Mouse (Mus musculus) heart, postnatal 25 days (tissue): Measurements from ENCODE around the gene Lce1j. TPM values are rescaled to one million over a fixed set of nuclear protein-coding genes. Genes with fewer than 3 reads are reported as not detected.
"Not testable (repeated sequence)": the region's sequence is repeated elsewhere in the genome, so short reads cannot be mapped to it uniquely, and the experiment has no call there.

Source experiments
- DNase-seq: peaks from one replicate; pipeline ENCODE4 v3.0.0; 2022; ENCODE audit warnings: low spot score
- intact Hi-C: fragments of 180-260 bp; cut with DNase I; formaldehyde crosslinking; loops from one replicate; pipeline ENCODE4 v1.15.1; 2025
- total RNA-seq, 2 experiments: library from RNA; stranded (reverse); gene quantifications; 2 replicates each; pipeline ENCODE4 v1.2.3; 2021

Lce1j gene
- not detected for total RNA-seq

DNA sequence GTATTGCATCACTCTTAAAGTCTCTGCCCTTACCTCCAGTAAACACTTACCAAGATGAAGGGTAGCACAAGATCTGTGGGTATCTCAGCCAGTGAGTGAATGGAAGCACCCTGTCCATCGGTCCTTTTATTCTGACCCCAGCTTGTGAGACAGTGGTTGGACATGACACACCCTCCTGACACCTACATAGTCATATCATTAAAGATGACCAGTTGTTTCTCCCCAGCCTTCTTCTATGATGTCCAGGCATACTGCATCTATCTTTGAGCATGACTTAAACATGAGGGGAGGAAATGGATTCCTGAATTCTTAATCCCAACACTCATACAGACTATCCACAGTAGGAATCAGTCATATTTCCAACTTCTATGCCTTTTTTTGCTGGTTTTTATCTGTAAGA, at the start of gene Lce1j:
Gene Lce1j, minus strand, starts transcription at position 101 of the 400 bp plus-strand sequence.
- intact Hi-C loops: no loop called here
- no peak for DNase-seq

DNA sequence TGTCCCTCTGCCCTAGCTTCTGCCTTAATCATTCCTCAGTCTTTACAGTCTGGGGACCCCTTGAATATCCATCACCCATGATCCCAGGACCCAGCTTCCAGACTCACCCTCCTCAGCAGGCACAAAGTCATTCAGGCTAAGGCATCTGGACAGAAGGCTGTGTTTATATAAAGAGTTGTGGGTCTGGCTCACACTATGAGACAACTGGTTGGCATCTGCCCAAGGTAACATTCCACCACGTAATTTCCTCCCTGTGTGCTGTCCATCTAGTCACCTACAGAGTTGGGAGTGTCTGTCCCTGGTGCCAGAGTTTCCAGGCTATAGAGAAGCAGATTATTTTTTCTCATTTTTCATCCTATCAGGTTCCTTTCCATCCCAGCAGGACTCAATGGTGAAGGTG, 36.8 kb upstream of the Lce1j start, which contains the start of gene Kprp:
Gene Kprp, minus strand, starts transcription at position 140 of the 400 bp plus-strand sequence.
- intact Hi-C loops: no loop called here
- DNase-seq: no peak

DNA sequence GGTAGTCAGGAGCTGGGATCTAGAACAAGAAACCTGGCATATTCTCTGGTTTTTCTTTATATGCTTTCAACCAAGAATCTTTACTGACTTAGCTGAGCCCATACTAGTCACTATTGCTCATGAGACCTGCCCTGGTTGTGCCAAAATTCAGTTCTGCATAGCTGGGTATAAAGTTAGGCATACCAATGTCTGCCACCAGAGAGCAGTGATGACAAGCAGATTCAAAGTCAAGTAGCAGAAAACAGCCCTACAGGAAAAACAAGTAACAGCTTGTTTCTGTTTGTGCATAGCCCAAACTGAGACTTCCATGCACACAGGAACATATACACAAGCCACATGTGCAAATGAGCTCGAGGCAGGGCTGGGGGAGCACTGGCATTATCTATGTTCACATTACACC, 35.5 kb upstream of the Lce1j start:
- no peak for DNase-seq
- intact Hi-C loops: no loop called here

DNA sequence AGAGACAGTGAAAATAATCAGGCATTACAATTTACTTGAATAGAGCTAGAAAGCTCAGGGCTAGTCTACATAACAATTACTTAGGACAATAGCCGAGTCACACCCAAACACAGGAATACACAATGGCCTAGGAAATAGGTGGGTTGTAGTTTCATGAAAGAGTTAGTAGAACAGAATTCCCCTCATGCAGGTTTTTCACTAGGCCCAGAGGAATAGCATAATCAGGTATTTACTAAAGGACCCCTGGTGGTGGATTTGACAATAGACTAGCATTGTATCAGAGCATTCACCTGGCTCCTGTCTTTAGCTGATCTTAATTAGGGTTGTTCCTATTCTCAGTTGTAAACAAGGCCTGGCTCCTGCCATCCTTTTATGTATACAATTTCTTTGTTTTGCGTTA, 25.7 kb upstream of the Lce1j start:
- DNase-seq, intact Hi-C loops: not testable (repeated sequence)

DNA sequence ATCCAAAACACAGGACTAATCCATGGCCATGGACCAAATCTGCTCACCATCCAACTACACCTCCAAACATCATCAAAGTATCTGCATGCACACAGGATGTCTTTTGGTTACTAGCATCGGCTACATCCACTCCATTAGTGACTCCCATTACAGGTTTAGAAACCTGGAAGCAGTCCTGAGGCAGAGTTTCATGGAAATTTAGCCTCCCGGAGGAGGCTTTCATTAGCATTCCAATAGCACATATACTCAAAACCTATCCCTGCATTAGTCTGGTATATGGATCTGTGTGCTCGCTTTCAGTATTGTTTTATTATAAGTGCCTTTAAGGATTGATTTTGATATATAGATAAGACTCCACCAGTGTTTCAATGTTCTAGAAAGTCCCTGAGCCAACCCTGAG, 25.3 kb upstream of the Lce1j start:
- intact Hi-C loops: no loop called here
- no peak for DNase-seq

DNA sequence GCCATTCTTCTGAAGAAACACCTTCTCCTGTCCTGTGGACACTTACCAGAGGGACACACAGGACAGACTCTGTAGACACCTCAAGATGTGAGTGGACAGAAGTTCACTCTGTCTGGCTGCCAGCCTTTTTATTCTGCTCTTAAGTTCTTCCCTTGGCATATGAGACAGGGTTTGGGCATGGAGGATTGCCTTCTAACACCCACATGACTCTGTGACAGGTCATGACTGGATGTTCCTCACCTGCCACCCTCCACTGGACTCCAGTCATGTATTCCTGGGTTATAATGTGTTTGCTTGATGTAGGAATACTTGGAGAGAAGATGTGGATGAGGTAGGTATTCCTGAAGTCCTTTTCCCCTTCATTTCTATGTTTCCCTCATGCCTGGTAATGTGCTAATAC, 17.5 kb upstream of the Lce1j start, which contains the start of gene Lce1k:
Gene Lce1k, minus strand, starts transcription at position 101 of the 400 bp plus-strand sequence.
- no peak for DNase-seq
- intact Hi-C loops: no loop called here

DNA sequence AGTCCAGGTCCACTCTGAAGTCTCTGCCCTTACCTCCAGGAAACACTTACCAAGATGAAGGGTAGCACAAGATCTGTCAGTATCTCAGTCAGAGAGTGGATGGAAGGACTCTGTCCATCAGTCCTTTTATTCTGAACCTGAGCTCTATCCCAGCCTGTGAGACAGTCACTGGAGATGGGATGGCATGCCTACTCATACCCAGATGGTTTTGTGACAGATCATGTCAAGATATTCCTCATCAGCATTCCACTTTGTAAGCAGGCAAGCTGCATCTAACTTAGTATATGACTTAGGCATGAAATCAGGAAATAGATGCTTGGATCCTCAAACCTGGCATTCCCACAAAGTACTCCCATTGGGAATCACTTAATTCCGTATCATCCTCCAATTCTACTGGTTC, 11.5 kb downstream of the Lce1j start, which contains the start of gene Lce1i:
Gene Lce1i, minus strand, starts transcription at position 101 of the 400 bp plus-strand sequence.
- DNase-seq: no peak
- intact Hi-C loops: no loop called here

DNA sequence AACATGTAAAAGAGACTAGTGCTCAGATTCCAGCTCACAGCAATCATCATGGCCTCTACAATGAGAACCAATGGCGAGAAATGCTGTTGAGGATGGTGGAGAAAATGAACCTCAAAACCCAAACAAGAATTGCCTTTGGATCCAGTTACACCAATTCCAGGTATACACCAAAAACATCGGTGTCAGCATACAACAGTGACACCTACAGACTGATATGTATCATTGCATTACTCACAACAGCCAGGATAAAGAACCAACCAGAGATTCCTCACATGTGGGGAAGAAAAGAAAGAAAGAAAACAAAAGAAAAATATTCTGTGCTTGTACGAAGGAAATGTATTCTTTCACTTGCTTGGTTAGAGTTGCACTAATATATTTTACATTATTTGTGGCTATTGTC, 18.7 kb downstream of the Lce1j start:
- DNase-seq: no peak
- intact Hi-C loops: loop anchor here (5.0 kb wide), 1 partner anchor 619 kb away; no protein-coding TSS in a partner anchor

DNA sequence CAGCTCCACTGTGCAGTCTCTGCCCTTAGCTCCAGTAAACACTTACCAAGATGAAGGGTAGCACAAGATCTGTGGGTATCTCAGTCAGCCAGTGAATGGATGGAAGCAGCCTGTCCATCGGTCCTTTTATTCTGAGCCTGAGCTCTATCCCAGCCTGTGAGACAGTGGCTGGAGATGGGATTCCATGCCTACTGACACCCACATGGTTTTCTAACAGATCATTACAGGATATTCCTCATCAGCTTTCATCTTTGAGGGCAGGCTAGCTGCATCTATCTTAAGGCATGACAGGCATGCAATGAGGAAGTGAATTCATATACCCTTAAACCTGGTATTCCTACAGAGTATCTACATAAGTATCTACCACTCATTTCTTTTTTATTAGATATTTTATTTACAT, 25.3 kb downstream of the Lce1j start, which contains the start of gene Lce1h:
Gene Lce1h, minus strand, starts transcription at position 101 of the 400 bp plus-strand sequence.
- intact Hi-C loops: no loop called here
- no peak for DNase-seq

DNA sequence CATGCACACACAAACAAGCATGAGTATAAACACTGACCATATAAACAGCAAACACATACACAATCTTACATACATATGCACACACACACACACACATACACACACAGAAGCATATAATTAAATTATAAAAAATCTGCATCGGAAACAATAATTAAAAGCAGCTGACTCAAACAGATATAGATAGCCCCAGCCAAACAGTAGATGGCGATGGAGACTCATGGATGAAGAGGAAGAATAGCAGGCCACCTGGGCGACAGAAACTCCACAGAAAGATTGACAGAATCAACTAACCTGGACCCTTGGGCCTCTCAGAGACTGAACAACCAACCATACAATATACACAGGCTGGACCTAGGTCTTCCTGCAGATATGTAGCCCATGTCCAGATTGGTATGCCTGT, 37.1 kb downstream of the Lce1j start:
- DNase-seq: no peak
- intact Hi-C loops: no loop called here

DNA sequence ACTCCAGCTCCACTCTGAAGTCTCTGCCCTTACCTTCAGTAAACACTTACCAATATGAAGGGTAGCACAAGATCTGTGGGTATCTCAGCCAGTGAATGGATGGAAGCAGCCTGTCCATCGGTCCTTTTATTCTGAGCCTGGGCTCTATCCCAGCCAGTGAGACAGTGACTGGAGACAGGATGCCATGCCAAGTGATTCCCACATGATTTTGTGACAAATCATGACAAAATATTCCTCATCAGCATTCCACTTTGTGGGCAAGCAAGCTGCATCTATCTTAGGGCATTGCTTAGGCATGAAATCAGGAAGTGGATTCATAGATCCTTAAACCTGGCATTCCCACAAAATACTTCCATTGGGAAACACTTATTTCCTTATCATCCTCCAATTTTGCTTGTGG, 38.1 kb downstream of the Lce1j start, which contains the start of gene Lce1g:
Gene Lce1g, minus strand, starts transcription at position 101 of the 400 bp plus-strand sequence.
- intact Hi-C loops: no loop called here
- DNase-seq: no peak

DNA sequence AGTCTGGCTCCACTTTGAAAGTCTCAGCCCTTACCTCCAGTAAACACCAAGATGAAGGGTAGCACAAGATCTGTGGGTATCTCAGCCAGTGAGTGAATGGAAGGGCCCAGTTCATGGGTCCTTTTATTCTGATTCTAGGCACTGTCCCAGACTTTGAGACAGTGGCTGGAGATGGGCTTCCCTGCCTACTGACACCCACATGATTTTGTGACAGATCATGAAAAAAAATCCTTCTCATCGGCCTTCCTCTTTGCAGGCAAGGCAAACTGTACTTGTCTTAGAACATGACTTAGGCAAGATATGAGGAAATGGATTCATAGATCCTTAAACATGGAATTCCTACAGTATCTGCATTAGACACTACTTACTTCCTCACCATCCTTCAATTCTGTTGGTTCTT, 51.3 kb downstream of the Lce1j start, which contains the start of gene Gm38119:
Gene Gm38119, minus strand, starts transcription at position 101 of the 400 bp plus-strand sequence.
- no peak for DNase-seq
- intact Hi-C loops: no loop called here

Other genes with a start within 250 kb of the Lce1j start
- gene Ivl, start 216.8 kb downstream of the Lce1j start, total RNA-seq: not detected
- gene Smcp, start 201.5 kb downstream of the Lce1j start, total RNA-seq: not detected
- not detected for gene 2210017I01Rik, start 183.0 kb downstream of the Lce1j start, total RNA-seq
- not detected for gene Lce6a, start 168.9 kb downstream of the Lce1j start, total RNA-seq
- not detected for gene Lce1a1, start 142.2 kb downstream of the Lce1j start, total RNA-seq
- not detected for gene Lce1b, start 133.6 kb downstream of the Lce1j start, total RNA-seq
- not detected for gene Lce1a2, start 120.2 kb downstream of the Lce1j start, total RNA-seq
- gene Lce1c, start 111.3 kb downstream of the Lce1j start, total RNA-seq: not detected
- not detected for gene Lce1d, start 103.3 kb downstream of the Lce1j start, total RNA-seq
- not detected for gene Lce1e, start 81.4 kb downstream of the Lce1j start, total RNA-seq
- gene Lce1f, start 70.2 kb downstream of the Lce1j start, total RNA-seq: not detected
- not detected for gene Gm38119, start 51.4 kb downstream of the Lce1j start, total RNA-seq
- gene Lce1g, start 38.2 kb downstream of the Lce1j start, total RNA-seq: not detected
- not detected for gene Lce1h, start 25.4 kb downstream of the Lce1j start, total RNA-seq
- gene Lce1i, start 11.6 kb downstream of the Lce1j start, total RNA-seq: not detected
- not detected for gene Lce1k, start 17.4 kb upstream of the Lce1j start, total RNA-seq
- gene Kprp, start 36.7 kb upstream of the Lce1j start, total RNA-seq: not detected
- not detected for gene Lce1l, start 60.8 kb upstream of the Lce1j start, total RNA-seq
- gene 2310050C09Rik, start 79.7 kb upstream of the Lce1j start, total RNA-seq: not detected
- gene Lce3a, start 135.7 kb upstream of the Lce1j start, total RNA-seq: not detected
- not detected for gene Lce3b, start 142.5 kb upstream of the Lce1j start, total RNA-seq
- not detected for gene Lce3c, start 154.0 kb upstream of the Lce1j start, total RNA-seq
- not detected for gene Lce3d, start 166.9 kb upstream of the Lce1j start, total RNA-seq
- not detected for gene Lce3e, start 176.5 kb upstream of the Lce1j start, total RNA-seq
- gene Lce3f, start 201.7 kb upstream of the Lce1j start, total RNA-seq: not detected
- gene Crct1, start 225.2 kb upstream of the Lce1j start, total RNA-seq: not detected
- not detected for gene Lce1m, start 228.5 kb upstream of the Lce1j start, total RNA-seq